Mouse (Mus musculus) ovary, adult 2 months (tissue): ENCODE results near the gene Wdhd1. TPM values are rescaled to one million over a fixed set of nuclear protein-coding genes. Genes with fewer than 3 reads are reported as not detected.

Source experiments
- polyA plus RNA-seq: library from polyadenylated mRNA; depleted of rRNA; stranded (reverse); fragments of >200 nt; gene quantifications from 2 replicates; pipeline ENCODE4 v1.2.3, GENCODE M21; 2012; rRNA removed

Wdhd1 gene
- polyA plus RNA-seq = 1.5 and 2.2 TPM in 2 replicates

GRCm38 (mm10) chr14:47276637-47277393 is at the start of gene Wdhd1, which contains the start of gene Socs4:
Gene Wdhd1, minus strand, starts transcription at chr14:47276857.
Gene Socs4, plus strand, starts transcription at chr14:47276931.

DNA sequence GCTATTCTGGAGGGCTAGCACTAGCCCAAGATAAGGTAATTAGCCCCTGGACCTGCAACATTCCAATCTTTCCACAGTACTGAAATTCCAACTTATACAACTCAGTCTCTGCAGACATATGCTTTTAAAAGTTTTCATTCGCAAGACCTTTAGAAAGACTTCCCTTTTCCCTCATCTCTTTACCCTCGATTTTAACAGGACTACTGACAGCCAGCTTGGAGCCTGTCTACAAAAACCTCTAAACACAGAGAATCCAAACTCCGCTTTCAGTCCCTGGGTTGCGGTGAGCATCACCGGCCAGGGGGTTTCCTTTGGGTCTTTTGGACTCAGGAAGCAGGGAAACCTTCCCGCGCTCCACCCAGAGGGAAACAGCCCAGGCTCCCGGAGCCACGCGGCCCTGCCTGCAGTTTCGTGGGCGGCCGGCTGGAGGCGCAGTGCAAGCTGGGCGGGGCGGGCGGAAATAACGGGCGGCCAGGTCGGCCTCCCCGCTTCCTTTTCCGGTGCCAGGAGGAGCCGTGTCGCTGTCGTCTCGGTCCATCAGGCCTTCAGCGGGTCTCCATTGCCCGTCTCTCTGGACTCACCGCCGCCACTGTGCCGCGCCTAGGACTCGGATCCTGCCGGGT is 21.2 kb upstream of the Wdhd1 start, which contains the start of gene Mapk1ip1l:
TSS of gene Mapk1ip1l (plus strand) at position 482 of the 623 bp plus-strand sequence.

Other genes starting within 250 kb of the Wdhd1 start
- 26.9 and 34.7 TPM in 2 replicates for gene Gch1, start 87.4 kb downstream of the Wdhd1 start, polyA plus RNA-seq
- gene Socs4, start 74 bp upstream of the Wdhd1 start, polyA plus RNA-seq = 1.6 and 2.1 TPM in 2 replicates
- gene Mapk1ip1l, start 21.4 kb upstream of the Wdhd1 start, polyA plus RNA-seq = 27.5 and 42.8 TPM in 2 replicates
- gene Lgals3, start 90.9 kb upstream of the Wdhd1 start, polyA plus RNA-seq = 134 and 164 TPM in 2 replicates
- gene Dlgap5, start 141.6 kb upstream of the Wdhd1 start, polyA plus RNA-seq = 1.7 and 2.6 TPM in 2 replicates
- gene Fbxo34, start 173.6 kb upstream of the Wdhd1 start, polyA plus RNA-seq = 27.6 and 34.8 TPM in 2 replicates